In the genomic region with DNA sequence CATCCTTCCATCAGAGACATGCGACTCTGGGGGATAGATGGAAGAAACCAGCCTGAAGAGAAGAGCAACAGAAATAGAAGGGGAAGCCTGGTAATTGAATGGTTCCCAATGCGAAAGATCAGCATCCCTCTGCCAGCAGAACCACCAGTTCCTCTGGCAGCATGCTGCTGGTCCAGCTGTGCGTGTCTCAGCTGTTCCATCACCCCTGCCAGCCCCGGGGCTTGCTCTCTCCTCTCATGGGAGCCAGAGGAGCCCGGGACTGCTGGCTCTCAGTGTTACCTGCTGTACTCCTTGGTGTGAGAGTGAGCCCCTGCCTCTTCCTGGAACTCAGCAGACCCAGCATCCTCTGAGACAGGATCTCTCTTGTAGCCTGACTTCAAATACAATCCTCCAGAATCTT, we compare ENCODE assay signal across 17 mouse cellular contexts. TPM values are rescaled to one million over a fixed set of nuclear protein-coding genes. Genes with fewer than 3 reads are reported as not detected.
A peak's percentile ranks its signal among the peaks of the same experiment; 100 is the strongest.
DNase-seq lines count a peak whose midpoint lies in the region; ATAC-seq and TF ChIP-seq lines count a peak whose summit lies in the region.
"Had no signal": no experiment of that assay in that cellular context is flagged by ENCODE, and none has a peak within 500 bp of the region (broad histone marks: within the 10 kb centered on the region; RNA-seq: fewer than 3 reads in every experiment).

No protein-coding gene starts in this region.

- WGBS in hindbrain, embryonic 10.5 days: 53% methylated on average over 5 of the region's 5 CpGs
- WGBS in hindbrain, embryonic 12.5 days: 41% methylated on average over 5 of the region's 5 CpGs
- WGBS in midbrain, embryonic 12.5 days: 56% methylated on average over 5 of the region's 5 CpGs
- 67% methylated on average over 5 of the region's 5 CpGs for WGBS in midbrain, postnatal 0 days

- H3K27ac ChIP-seq in hindbrain, embryonic 10.5 days: peak overlapping the region; percentile 65
- no peak overlapping the region for H3K27ac ChIP-seq in hindbrain, embryonic 12.5 days
- H3K27ac ChIP-seq in midbrain, embryonic 12.5 days (replicated peaks): no peak overlapping the region; the same call in 1 of the 2 replicates
- no peak overlapping the region for H3K27ac ChIP-seq in midbrain, postnatal 0 days (ENCODE audit: low read depth, low read length)
- H3K27ac ChIP-seq: embryonic facial prominence, embryonic 13.5 days had no signal

- no peak for TF ChIP-seq CTCF in midbrain, postnatal 0 days (IDR thresholded peaks at IDR 0.05)

- intact Hi-C loops in gastrocnemius, postnatal 14 days (cut with DNase I; ENCODE audit: low total_unique reads): loop anchor here (10.0 kb wide), 1 partner anchor 309 kb away; no protein-coding TSS in a partner anchor

- H3K4me2 ChIP-seq in hindbrain, embryonic 12.5 days (replicated peaks): no peak overlapping the region
- no peak overlapping the region for H3K4me2 ChIP-seq in midbrain, embryonic 12.5 days (replicated peaks)
- no peak overlapping the region for H3K4me2 ChIP-seq in midbrain, postnatal 0 days (ENCODE audit: low read depth, low read length, poor library complexity, severe bottlenecking)
- H3K4me2 ChIP-seq: embryonic facial prominence, embryonic 13.5 days; heart, embryonic 11.5 days had no signal

- no peak for DNase-seq in hindbrain, embryonic 10.5 days (ENCODE audit: low spot score)
- DNase-seq in midbrain, postnatal 0 days (ENCODE audit: low spot score): no peak
- peak; percentile 56 for DNase-seq in brain, adult 2 months (ENCODE audit: low read depth, low spot score)
- DNase-seq in gastrocnemius, postnatal 14 days: peak; percentile 54
- DNase-seq in adrenal gland, postnatal 10 days: no peak
- no peak for DNase-seq in kidney, adult 9 months
- DNase-seq: cerebellum, adult 9-10 months; liver; right cerebral cortex, postnatal 14 days; spleen, adult 18-20 months had no signal

- no peak overlapping the region for H3K4me3 ChIP-seq in hindbrain, embryonic 10.5 days
- no peak overlapping the region for H3K4me3 ChIP-seq in hindbrain, embryonic 12.5 days
- H3K4me3 ChIP-seq in midbrain, embryonic 12.5 days: no peak overlapping the region
- H3K4me3 ChIP-seq in midbrain, postnatal 0 days (ENCODE audit: low read depth, low read length): no peak overlapping the region
- H3K4me3 ChIP-seq: embryonic facial prominence, embryonic 13.5 days had no signal

- H3K9me3 ChIP-seq in hindbrain, embryonic 10.5 days: no peaks in the 10 kb centered on the region
- no peaks in the 10 kb centered on the region for H3K9me3 ChIP-seq in hindbrain, embryonic 12.5 days (replicated peaks)
- H3K9me3 ChIP-seq in midbrain, embryonic 12.5 days: no peaks in the 10 kb centered on the region
- no peaks in the 10 kb centered on the region for H3K9me3 ChIP-seq in midbrain, postnatal 0 days (ENCODE audit: low read length)
- H3K9me3 ChIP-seq: embryonic facial prominence, embryonic 13.5 days had no signal

- H3K27me3 ChIP-seq in hindbrain, embryonic 10.5 days (ENCODE audit: insufficient read depth, poor library complexity, severe bottlenecking): peaks cover 21% of the 10 kb centered on the region
- H3K27me3 ChIP-seq in hindbrain, embryonic 12.5 days: no peaks in the 10 kb centered on the region
- 0 out of 2 replicates have a peak, but pooled peaks cover 5% of the 10 kb centered on the region for H3K27me3 ChIP-seq in midbrain, embryonic 12.5 days
- no peaks in the 10 kb centered on the region for H3K27me3 ChIP-seq in midbrain, postnatal 0 days (ENCODE audit: insufficient read depth, low read length)
- H3K27me3 ChIP-seq: embryonic facial prominence, embryonic 13.5 days had no signal

- peaks cover 6% of the 10 kb centered on the region; the same call in 1 of the 2 replicates for H3K36me3 ChIP-seq in hindbrain, embryonic 10.5 days
- H3K36me3 ChIP-seq in hindbrain, embryonic 12.5 days: no peaks in the 10 kb centered on the region
- H3K36me3 ChIP-seq in midbrain, embryonic 12.5 days: 0 out of 2 replicates have a peak, but pooled peaks cover 3% of the 10 kb centered on the region
- H3K36me3 ChIP-seq in midbrain, postnatal 0 days (ENCODE audit: insufficient read depth, low read length): peaks cover 8% of the 10 kb centered on the region; the same call in 1 of the 2 replicates
- H3K36me3 ChIP-seq: embryonic facial prominence, embryonic 13.5 days had no signal

- H3K9ac ChIP-seq in hindbrain, embryonic 12.5 days: no peak overlapping the region
- 0 out of 2 replicates have a peak overlapping the region, but pooled peaks have one; percentile 11 for H3K9ac ChIP-seq in midbrain, embryonic 12.5 days (replicated peaks)
- no peak overlapping the region for H3K9ac ChIP-seq in midbrain, postnatal 0 days (replicated peaks; ENCODE audit: low read length, poor library complexity, severe bottlenecking)
- H3K9ac ChIP-seq: embryonic facial prominence, embryonic 13.5 days had no signal

- ATAC-seq in hindbrain, embryonic 12.5 days (ENCODE audit: low FRiP score): no peak
- no peak for ATAC-seq in midbrain, embryonic 12.5 days (ENCODE audit: low FRiP score, low read depth)
- ATAC-seq in midbrain, postnatal 0 days (ENCODE audit: low FRiP score): no peak
- ATAC-seq: hindbrain, embryonic 16.5 days; intestine, postnatal 0 days; lung, postnatal 0 days had no signal

- H3K4me1 ChIP-seq in hindbrain, embryonic 10.5 days (replicated peaks): peaks cover 54% of the 10 kb centered on the region
- peaks cover 41% of the 10 kb centered on the region for H3K4me1 ChIP-seq in hindbrain, embryonic 12.5 days
- peaks cover 43% of the 10 kb centered on the region for H3K4me1 ChIP-seq in midbrain, embryonic 12.5 days
- H3K4me1 ChIP-seq in midbrain, postnatal 0 days (ENCODE audit: insufficient read depth, low read length): peaks cover 10% of the 10 kb centered on the region; the same call in 1 of the 2 replicates

RNA-seq across cellular contexts. Expression of a gene that starts 24.9 kb away (rescaled TPM):
- polyA plus RNA-seq in hindbrain, embryonic 10.5 days (2016; fragmentation: Nextera tagmentation; extraction: Ambion mirVana): 15.0 and 15.6 TPM in 2 replicates
- polyA plus RNA-seq in hindbrain, embryonic 12.5 days (2016; fragmentation: Nextera tagmentation; extraction: Ambion mirVana): 28.3 and 28.5 TPM in 2 replicates
- polyA plus RNA-seq in midbrain, embryonic 12.5 days (2016; fragmentation: Nextera tagmentation; extraction: Ambion mirVana): 20.6 and 26.8 TPM in 2 replicates
- 68.1 and 68.3 TPM in 2 replicates for total RNA-seq in midbrain, postnatal 0 days (2014; rRNA removed)
- 19.0 and 19.9 TPM in 2 replicates for polyA plus RNA-seq in midbrain, postnatal 0 days (2015; fragmentation: Nextera tagmentation; extraction: Ambion mirVana)
- 1 to 10 TPM in 1 of 2 experiments, under 1 TPM in 1; 0.74 to 1.6 TPM for total RNA-seq in gastrocnemius, postnatal 14 days (2021)
- total RNA-seq in adrenal gland, postnatal 10 days (2021): 1 to 10 TPM; 5.1 to 5.9 TPM

Comparison
In these comparisons a context has a peak if more than half of its experiments do, and no peak if none do; other contexts are left out.
1. DNase-seq: peak in brain, adult 2 months (single experiment) and gastrocnemius, postnatal 14 days (single experiment); none in hindbrain, embryonic 10.5 days (single experiment), midbrain, postnatal 0 days (single experiment), adrenal gland, postnatal 10 days (single experiment) and kidney, adult 9 months (single experiment).